Mouse (Mus musculus) small intestine, adult 2 months (tissue): Measurements from ENCODE around the gene Rab12.

ENCODE experiments used
- CTCF ChIP-seq: fragments of 200-500 bp; IDR thresholded peaks from 2 replicates; pipeline ENCODE4 v1.5.1; 2012; ENCODE audit warnings: low read depth, mild to moderate bottlenecking, control low read depth, inconsistent platforms, low read length, moderate library complexity, mixed read lengths; ENCODE audit not compliant: insufficient replicate concordance, insufficient read length; ENCODE audit errors: extremely low read depth
- POLR2A ChIP-seq: fragments of 200-500 bp; IDR thresholded peaks from 2 replicates; pipeline ENCODE4 v1.6.1; 2012; ENCODE audit warnings: low read depth, mild to moderate bottlenecking, control low read depth, inconsistent platforms, low read length, moderate library complexity

DNA sequence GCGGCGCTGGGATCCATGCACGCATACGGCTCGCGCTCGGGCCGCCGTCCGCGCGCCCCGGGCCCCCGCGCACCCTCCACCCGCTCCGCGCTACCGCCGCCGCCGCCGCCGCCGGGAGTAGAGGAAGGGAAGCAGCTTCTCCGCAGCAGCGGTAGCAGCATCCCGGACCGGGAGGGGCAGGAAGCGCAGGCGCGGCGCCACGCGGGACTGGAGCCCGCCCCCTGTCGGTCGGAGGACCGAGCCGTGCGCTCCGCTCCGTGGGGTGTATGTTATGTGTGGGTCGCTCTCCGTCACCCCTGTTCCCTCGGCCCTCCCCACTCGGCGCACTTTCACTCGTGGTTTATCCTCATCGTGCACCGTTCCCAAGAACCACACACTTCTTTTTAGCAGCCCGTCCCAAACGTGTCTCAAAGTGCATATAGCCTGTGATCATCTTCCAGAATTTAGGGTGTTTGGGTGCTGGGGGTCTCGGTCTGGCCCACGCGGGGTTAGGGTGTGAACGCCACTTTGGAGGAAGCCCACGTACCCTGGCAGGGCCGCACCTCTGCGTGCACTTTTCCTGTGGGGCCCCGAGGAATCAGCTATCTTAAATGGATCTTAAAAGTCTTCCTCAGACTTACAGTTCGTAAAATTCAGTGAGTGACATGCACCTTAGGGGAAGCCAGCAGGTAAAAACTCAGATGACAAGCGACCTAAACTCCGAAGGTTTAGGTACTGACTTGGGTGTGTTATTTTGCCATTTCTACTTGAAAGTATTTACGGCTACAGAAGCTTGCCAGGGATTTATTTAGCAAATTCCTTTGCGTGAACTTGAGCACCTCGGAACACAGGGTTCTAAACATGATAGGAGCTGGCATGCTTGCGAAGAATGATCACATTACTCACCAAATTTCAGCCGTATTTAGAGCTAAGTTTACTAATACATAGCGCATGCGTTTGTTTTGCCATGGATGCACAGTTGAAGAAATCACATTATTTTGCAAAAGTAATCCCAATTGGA is at the start of gene Rab12:
- TF ChIP-seq POLR2A (no peak; the same call in 1 of the 2 replicates), CTCF (peak; percentile 88)
